Mouse (Mus musculus) gastrocnemius, postnatal 25 days (tissue): Measurements from ENCODE around the gene Anxa11. TPM values are rescaled to one million over a fixed set of nuclear protein-coding genes. Genes with fewer than 3 reads are reported as not detected.
"Not testable (repeated sequence)": the region's sequence is repeated elsewhere in the genome, so short reads cannot be mapped to it uniquely, and the experiment has no call there.

Experiments used
- DNase-seq: peaks from one replicate; pipeline ENCODE4 v3.0.0; 2022
- microRNA-seq, 2 experiments: library from miRNA; unstranded; fragments of <30 nt; microRNA quantifications; one replicate each; pipeline ENCODE4 v1.2.0; 2021; ENCODE audit warnings: borderline replicate concordance in 2 of 2
- total RNA-seq, 2 experiments: library from RNA; stranded (reverse); gene quantifications; 1 replicate in 1 of 2; 2 replicates in 1 of 2; pipeline ENCODE4 v1.2.3; 2021

The Anxa11 gene
- total RNA-seq, 2 experiments from 2014 or later: 79.2 to 96.7 TPM

DNA sequence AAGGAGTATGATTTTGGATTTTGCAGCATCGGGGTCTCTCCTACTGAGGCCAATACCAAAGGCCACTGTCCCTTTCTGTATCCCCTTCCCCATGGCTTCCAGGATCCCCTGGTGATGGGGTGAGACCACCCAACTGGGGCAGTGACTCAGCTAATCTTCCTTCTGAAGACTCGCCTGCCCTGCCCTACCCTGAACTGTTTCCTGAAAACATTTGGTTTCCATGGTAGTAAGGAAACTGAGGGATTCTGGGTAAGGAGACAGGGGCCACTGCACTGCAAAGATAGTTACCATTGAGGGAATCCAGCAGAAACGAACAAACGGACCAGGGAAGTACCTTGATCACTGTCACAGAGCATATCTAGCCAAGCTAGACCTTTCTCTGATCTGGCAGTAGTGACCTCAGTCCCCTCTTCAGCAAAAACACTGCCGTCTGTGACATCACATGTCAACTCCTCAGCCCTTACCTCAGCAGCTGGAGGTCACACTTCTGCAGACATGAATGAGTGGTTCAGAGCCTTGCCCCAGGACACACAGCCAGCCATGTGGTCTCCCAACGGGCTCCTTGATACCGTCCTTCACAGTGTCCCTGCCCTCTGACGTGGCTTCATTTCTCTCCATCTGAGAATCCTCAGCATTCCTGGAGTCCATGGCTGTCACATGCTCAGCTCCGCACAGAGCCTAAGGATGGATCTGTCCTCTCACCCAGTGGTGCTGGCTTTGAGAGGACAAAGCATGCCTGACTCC, 27.4 kb downstream of the Anxa11 start:
- no peak for DNase-seq

- DNase-seq: no peak
Measured at GRCm38 (mm10) chr14:25872461-25873415, 30.8 kb downstream of the Anxa11 start.

- DNase-seq: not testable (repeated sequence)
Measured at GRCm38 (mm10) chr14:25876640-25877039, 34.7 kb downstream of the Anxa11 start.

- not testable (repeated sequence) for DNase-seq
Measured at GRCm38 (mm10) chr14:25881769-25882168, 39.8 kb downstream of the Anxa11 start.

GRCm38 (mm10) chr14:25885886-25886285, 43.9 kb downstream of the Anxa11 start:
- not testable (repeated sequence) for DNase-seq

- DNase-seq: not testable (repeated sequence)
Measured at GRCm38 (mm10) chr14:25894566-25894965, 52.6 kb downstream of the Anxa11 start.

- not testable (repeated sequence) for DNase-seq
Measured at GRCm38 (mm10) chr14:25895686-25896085, 53.7 kb downstream of the Anxa11 start.

DNA sequence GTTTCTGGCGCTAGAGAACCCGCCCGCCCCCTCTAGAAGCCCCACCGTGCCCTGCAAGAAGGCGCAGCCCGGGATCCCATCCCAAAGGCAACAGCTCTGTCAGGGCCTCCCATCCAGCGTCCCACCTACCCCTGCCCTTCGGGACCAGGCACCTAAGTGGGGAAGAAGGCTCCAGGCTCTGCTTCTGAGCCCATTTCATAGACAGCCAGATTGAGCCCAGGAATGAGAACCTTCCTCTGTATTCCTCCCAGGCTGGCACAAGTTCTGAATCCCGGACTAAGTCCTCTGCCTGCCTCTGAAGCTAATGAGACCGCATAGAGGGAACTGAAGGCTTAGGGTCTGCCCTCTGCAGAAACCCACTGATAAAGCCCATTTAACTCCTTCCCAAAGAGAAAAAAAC, 61.0 kb downstream of the Anxa11 start, which contains the start of gene Plac9a:
TSS of gene Plac9a (minus strand) at position 101 of the 400 bp plus-strand sequence.
- DNase-seq: not testable (repeated sequence)

DNA sequence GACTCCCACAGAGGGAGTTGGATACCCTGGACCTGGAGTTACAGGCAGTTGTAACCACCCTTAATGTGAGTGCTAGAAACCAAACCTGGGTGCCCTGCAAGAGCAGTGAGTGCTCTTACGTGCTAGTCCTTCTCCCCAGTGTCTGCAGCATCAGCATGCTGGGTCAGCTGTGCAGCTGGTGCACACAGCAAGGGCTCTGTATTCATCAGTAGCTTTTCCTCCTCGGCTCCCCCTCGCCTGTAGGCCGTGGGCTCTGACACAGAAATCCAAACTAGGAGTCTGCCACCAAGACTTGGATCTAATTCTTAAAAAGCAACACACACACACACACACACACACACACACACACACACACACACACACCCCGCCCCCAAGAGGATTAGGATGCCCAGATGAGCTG, 63.3 kb downstream of the Anxa11 start:
- not testable (repeated sequence) for DNase-seq

GRCm38 (mm10) chr14:25907272-25907671, 65.3 kb downstream of the Anxa11 start:
- not testable (repeated sequence) for DNase-seq

GRCm38 (mm10) chr14:25908976-25909375, 67.0 kb downstream of the Anxa11 start:
- DNase-seq: not testable (repeated sequence)

GRCm38 (mm10) chr14:25918427-25919170, 76.6 kb downstream of the Anxa11 start:
- not testable (repeated sequence) for DNase-seq

DNA sequence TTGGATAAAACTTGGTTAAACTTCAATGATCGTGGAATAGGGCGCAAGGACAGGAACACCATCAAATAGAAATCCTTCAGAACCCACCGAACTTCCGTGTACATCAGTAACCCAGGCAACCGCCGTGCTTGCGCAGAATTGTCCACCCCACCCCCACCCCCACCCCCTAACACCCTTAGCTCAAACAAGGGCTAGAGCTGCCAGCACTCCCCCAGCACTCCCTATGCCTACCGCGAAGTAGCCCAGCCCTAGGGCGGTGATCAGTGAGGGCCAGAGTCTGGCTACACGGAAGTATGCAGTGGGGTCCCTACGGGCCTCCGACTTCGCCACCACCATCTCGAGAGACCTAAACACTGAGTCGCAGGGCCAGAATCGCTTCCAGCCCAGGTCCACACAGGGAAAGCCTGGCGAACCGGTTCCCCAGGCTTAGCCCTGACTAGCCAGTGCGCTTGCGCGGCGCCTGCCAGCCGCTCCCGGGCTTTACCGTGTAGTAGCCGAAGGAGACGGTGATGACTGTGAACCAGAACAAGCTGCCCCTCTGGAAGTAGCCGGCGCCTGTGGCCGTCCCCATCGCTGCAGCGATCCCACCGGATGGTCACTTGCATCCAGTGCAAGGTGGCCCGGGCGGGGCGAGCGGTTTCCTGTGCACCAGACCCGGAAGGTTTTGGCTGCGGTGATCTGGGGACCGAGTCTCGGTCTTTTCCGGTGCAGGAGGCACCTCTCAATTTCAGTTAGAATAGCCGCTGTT, 85.0 kb downstream of the Anxa11 start:
- not testable (repeated sequence) for DNase-seq

DNA sequence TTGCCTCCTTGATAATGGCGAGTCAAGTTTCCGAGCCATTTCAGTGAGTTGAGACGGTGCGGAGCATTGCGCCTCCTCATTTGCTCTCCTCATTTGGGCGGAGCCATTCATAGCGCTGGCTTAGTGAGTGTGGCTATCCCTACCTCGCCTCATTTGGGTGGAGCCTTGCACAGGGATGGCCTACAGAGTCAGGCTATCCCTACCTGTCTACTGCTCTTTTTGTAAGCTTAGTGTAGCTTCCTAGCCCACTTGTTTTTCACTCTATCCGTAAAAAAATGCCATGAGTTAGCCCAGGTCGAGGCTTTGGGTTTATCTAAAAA, 85.6 kb downstream of the Anxa11 start, which contains the start of gene Tmem254a:
TSS of gene Tmem254a (minus strand) at position 111 of the 320 bp plus-strand sequence.
- DNase-seq: not testable (repeated sequence)

Small RNA genes within 50 kb of the gene (microRNA-seq; reads per million reads assigned to microRNA genes)
- gene Gm23701: 0 reads per million in 2 experiments

Other genes starting within 250 kb of the Anxa11 start
- 10 to 100 TPM; 39.9 to 51.1 TPM for gene Ppif, start 148.0 kb upstream of the Anxa11 start, total RNA-seq
- 10 to 100 TPM; 41.5 to 45.0 TPM for gene Zcchc24, start 73.1 kb upstream of the Anxa11 start, total RNA-seq
- 1 to 10 TPM; 1.8 to 2.7 TPM for gene Plac9a, start 60.9 kb downstream of the Anxa11 start, total RNA-seq
- under 1 TPM; 0.15 to 0.86 TPM for gene Tmem254a, start 85.5 kb downstream of the Anxa11 start, total RNA-seq
- gene Cphx1, start 96.1 kb downstream of the Anxa11 start, total RNA-seq: not detected
- under 1 TPM; 0.38 to 0.46 TPM for gene Duxbl1, start 136.4 kb downstream of the Anxa11 start, total RNA-seq
- gene Gm9780, start 200.6 kb downstream of the Anxa11 start, total RNA-seq: 10 to 100 TPM in 1 of 2 experiments, 1 to 10 TPM in 1; 7.9 to 12.5 TPM
- gene Tmem254c, start 225.2 kb downstream of the Anxa11 start, total RNA-seq: 1 to 10 TPM; 5.5 to 7.2 TPM
- gene Cphx2, start 239.4 kb downstream of the Anxa11 start, total RNA-seq: not detected
- gene Cphx3, start 240.1 kb downstream of the Anxa11 start, total RNA-seq: not detected